Mouse (Mus musculus): ENCODE results near the gene Ctbp1.

Gene Ctbp1

DNA sequence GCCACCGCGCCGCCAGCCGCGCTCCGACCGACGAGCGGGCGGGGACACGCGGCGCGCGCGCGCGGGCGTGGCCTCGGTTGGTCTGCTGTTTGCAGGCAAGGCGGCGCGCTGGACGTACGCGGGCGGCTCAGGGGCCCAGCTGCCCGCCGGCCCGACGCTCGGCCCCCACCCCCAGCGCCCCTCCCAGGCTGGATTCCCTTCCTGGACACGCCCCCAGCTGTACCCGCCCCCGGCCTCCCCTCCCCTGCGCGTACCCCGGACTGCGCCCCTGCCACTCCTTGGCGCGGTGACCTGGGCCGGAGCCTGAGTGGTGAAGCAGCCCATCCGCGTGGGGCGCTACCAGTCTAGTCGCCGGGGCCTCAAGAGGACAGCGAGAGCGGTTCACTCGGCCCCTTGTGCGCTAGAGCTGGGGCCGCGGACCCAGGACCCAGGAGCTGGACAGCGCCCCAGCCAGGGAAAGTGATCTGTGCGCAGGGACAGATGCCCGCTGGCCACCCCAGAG is at the start of gene Ctbp1:
Gene Ctbp1, minus strand, starts transcription at position 42 of the 502 bp plus-strand sequence.
- peak; percentile 99 for DNase-seq (ENCODE audit: inconsistent ontology term)

- no peak for DNase-seq (ENCODE audit: inconsistent ontology term)
Measured at GRCm38 (mm10) chr5:33324491-33324890, 49.7 kb upstream of the Ctbp1 start.

GRCm38 (mm10) chr5:33312192-33312591 is 37.4 kb upstream of the Ctbp1 start:
- DNase-seq (ENCODE audit: inconsistent ontology term) = no peak

DNA sequence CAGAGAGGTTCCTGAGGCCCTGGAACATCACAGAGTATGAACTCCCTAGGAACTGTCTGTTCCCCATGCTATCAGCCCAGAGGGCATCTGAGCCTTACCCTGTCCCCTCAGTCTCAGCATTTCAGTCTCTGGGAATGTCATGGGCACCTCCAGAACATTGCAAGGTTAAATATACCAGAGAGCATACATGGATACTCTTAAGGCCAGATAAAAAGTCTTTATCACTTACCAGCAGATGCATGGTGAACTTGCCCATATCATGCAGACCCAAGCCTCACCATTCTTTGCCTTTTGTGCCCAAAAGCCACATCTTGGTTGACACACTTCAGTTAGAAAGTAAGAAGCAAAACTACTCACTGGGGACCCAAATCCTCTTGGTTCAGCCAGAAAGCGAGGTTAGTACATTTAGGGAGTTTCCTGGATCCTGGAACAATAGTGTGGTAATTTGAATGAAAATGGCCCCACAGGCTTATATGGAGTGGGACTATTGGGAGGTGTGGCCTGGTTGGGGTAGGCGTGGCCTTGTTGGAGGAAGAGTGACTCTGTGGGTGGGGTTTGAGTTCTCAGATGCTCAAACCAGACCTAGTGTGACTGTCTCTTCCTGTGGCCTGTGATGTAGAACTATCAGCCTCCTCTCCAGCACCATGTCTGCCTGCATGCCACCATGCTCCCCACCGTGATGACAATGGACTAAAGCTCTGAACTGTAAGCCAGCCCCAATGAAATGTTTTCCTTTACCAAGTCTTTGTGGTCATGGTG is 36.1 kb upstream of the Ctbp1 start:
- DNase-seq (ENCODE audit: inconsistent ontology term) = no peak

DNA sequence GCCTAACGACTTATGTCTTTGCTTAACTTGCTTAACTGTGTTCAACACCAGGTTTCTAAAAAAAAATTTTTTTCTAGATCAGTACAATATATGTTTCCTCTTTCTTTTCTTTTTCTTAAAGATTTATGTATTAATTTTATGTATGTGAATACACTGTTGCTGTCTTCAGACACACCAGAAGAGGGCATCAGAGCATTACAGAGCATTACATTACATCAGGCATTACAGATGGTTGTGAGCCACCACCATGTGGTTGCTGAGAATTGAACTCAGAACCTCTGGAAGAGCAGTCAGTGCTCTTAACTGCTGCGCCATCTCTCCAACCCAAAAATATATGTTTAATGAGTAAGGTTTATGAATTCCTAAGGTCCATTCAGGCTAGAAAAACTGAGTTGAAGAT is 27.0 kb upstream of the Ctbp1 start:
- no peak for DNase-seq (ENCODE audit: inconsistent ontology term)

GRCm38 (mm10) chr5:33297164-33297563 is 22.4 kb upstream of the Ctbp1 start:
- no peak for DNase-seq (ENCODE audit: inconsistent ontology term)

DNA sequence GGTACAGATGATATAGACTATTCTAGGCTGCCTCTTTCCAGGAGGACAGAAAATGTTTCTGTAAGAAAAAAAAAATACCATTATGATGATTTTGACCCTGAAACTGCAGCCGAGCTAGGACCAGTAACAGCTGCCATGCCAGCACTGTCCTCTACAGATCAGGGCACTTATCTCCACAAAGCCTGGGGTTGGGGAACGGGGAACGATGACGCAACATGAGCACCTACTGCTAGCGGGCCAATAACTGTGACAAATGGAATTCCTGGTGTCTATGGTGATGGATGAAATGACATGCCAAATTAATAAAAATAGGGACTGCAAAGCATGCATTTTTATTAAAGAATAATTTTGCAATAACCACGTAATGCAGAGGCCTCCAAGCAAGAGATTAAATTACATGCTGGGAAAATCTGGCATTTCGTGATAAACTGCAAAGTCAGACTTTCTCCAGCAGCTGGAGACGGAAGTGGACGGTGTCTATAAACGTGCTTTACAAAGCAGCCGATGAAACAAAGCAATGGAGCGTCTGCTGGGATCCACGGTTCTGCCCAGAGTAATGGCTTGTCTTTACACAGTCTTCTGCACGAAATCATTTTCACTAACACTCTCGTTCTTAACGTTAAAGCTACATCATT is 19.1 kb upstream of the Ctbp1 start:
- peak; percentile 29 for DNase-seq (ENCODE audit: inconsistent ontology term)

GRCm38 (mm10) chr5:33283951-33284350 is 9.2 kb upstream of the Ctbp1 start:
- DNase-seq (ENCODE audit: inconsistent ontology term) = no peak

DNA sequence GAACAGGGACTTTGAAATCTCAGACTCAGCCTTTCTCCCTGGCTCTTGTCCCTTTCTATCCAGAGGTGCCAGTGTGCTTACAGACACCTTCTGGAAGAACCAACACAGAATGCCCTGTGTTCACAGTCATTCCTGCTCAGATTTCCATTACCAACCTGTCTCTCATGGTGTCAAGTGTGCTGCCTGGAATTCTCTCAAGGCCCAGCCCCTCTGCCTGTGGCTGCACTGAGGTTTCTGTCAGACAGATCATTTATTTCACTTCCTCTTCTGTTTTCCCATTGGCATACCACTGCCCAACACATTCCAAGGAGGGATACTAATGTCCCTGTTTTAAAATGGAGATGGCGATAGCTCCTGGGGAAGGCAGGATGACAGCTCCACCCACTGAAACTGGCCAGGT is 6.6 kb upstream of the Ctbp1 start:
- DNase-seq (ENCODE audit: inconsistent ontology term) = no peak

DNA sequence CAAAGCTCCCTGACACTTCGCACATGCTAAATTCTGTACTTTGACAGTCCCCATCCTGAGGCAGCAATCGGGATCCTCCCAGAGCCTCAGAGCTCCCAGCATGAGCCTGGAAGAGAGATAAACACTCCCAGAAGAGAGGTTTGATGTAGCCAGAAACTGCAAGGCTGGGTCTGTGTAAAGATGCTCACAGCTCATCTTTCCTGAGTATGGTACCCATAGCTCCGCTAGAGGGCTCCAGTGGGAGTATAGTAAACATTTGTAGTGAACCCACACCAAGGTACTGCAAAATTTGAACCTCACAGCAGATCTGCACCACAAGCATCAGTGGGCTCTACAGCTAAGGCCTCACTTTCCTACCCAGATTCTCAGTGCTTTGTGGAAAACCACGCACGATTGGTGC is 4.2 kb upstream of the Ctbp1 start:
- no peak for DNase-seq (ENCODE audit: inconsistent ontology term)

DNA sequence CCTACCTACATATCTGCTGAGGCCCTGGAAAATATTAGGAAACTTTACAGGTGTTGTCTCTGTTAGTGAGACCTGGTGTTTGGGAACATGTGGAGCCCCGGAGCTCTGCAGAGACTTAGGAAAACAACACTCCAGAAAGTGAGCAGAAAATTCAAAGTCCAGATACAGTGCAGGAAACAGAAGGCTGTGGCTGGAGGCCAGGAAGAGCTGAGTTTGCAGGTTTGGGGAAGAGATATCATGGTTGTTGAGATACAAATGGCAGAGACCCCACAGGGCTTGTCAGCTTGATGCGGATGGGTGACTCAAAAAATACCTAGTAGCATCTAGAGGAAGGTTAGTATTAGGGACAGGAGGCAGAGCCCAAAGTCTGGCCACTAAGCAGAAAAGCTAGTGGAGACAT is 2.5 kb upstream of the Ctbp1 start:
- DNase-seq (ENCODE audit: inconsistent ontology term) = no peak

- DNase-seq (ENCODE audit: inconsistent ontology term) = no peak
Measured at GRCm38 (mm10) chr5:33275754-33276153, 960 bp upstream of the Ctbp1 start.

- peak; percentile 95 for DNase-seq (ENCODE audit: inconsistent ontology term)
Measured at GRCm38 (mm10) chr5:33274085-33274952, 475 bp downstream of the Ctbp1 start.

DNA sequence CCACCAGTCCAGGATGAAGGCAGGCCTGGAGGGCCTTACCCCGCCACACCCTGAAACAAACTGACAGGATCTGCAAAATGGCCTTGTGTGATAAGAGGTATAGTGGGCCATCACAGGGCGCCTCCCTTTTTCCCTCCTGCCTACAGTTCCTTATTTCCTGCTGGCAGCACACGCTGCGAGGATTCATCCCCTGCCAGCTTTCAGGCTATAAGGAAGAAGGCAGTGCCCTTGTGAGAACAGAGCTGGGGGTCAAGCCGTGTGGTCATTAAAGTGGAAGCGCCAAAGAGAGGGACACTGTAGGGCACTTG is 1.1 kb downstream of the Ctbp1 start:
- DNase-seq (ENCODE audit: inconsistent ontology term) = no peak

DNA sequence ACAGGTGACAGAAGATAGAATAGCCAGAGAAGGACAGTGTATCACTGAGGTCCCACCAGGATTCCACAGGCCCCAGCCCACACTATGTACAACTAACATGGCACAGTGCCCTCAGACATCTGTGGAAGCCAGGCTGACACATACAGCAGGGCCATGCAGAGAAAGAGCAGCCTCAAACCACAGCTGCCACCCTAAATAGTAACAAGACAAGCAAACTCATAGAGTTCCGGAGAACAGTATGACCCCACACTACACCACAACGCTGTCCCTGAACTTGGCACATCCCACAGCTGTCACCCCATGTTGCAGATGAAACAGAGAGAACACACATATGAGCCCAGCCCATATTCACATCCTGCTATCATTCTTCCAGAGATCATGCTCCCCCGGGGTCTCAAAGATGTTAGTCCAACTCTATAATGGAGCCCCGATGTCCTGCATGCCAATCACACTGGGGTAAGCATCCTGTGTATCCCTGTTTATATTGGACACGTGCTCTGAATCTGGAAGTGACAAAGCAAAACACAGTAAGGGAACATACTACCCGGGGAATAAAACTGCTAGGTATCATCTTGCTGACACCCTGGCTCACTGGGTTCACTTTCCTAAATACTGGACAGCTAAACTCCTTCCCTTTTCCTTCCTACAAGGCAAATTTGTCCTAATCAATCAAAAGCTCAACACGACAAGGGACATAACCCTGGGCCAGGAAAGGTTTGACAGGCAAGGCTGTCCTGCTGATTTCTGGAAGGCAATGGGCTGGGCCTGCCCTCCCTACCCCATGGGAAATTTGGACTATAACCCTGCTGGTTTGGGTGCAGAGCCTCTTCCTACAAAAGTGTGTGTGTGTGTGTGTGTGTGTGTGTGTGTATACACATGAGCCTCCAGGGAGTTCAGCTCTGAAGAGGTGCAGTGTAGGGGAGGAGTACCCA is 1.7 kb downstream of the Ctbp1 start:
- DNase-seq (ENCODE audit: inconsistent ontology term) = peak; percentile 26

- no peak for DNase-seq (ENCODE audit: inconsistent ontology term)
Measured at GRCm38 (mm10) chr5:33272146-33272545, 2.6 kb downstream of the Ctbp1 start.

DNA sequence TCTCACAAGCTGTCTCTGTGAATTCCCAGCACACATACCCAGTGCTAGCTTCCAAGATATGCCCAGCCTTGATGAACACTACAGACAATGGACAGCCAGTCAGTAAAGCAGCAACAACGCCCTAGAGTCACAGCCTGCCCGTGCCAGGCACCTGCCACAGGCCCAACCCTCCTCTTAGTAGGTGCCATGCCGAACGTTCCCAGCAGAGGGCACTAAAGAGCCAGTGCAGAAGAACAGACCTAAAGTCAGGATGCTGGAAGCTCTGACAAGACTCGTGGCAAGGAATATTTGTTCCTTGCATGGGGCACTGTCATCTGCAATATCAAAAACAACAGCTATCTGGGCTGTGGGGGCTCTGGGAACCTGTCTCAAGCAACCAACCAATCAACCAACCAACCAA is 4.2 kb downstream of the Ctbp1 start:
- peak; percentile 50 for DNase-seq (ENCODE audit: inconsistent ontology term)

- no peak for DNase-seq (ENCODE audit: inconsistent ontology term)
Measured at GRCm38 (mm10) chr5:33254416-33254815, 20.4 kb downstream of the Ctbp1 start.

DNA sequence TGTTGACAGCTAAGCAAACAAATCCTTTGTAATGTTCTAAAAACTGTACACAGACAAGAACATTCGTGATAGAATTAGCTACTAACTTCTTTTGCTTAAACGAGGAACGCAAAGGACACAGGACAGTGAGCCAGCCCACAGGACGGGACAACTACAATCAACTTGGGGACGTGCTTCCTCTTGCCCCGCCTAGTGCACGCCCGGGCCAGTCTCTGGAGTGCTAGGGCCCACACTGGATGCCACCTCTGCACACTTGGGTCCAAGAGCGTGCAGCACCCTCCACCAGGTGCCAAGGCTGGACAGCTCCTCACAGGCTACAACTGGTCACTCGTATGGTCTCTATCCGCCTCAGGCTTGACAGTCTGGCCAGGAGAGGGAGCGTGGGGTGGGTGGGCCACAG is 26.6 kb downstream of the Ctbp1 start:
- DNase-seq (ENCODE audit: inconsistent ontology term) = no peak

GRCm38 (mm10) chr5:33247387-33247786 is 27.4 kb downstream of the Ctbp1 start:
- DNase-seq (ENCODE audit: inconsistent ontology term) = no peak

- no peak for DNase-seq (ENCODE audit: inconsistent ontology term)
Measured at GRCm38 (mm10) chr5:33245701-33246100, 29.1 kb downstream of the Ctbp1 start.

Data from Muller cell, postnatal 12 days (primary cell).